Mouse (Mus musculus) bone marrow macrophage, adult 2 months (primary cell): ENCODE measurements around the gene Btbd2. TPM values are rescaled to one million over a fixed set of nuclear protein-coding genes. Genes with fewer than 3 reads are reported as not detected.
A peak's percentile ranks its signal among the peaks of the same experiment; 100 is the strongest.
"Not testable (repeated sequence)": the region's sequence is repeated elsewhere in the genome, so short reads cannot be mapped to it uniquely, and the experiment has no call there.

Source experiments
- H3K27ac ChIP-seq: 2 replicates; pipeline ENCODE4 v1.5.1; 2012; ENCODE audit warnings: low read depth, low read length; ENCODE audit not compliant: insufficient read depth
- H3K4me1 ChIP-seq: 2 replicates; pipeline ENCODE4 v1.6.1; 2012; ENCODE audit warnings: low read length; ENCODE audit not compliant: control insufficient read depth, insufficient read depth
- H3K4me3 ChIP-seq: 2 replicates; pipeline ENCODE4 v1.5.1; 2012; ENCODE audit warnings: mild to moderate bottlenecking, low read length, moderate library complexity; ENCODE audit not compliant: insufficient read depth
- CTCF ChIP-seq: IDR thresholded peaks from 2 replicates; pipeline ENCODE4 v1.5.1; 2012; ENCODE audit warnings: low read depth, mild to moderate bottlenecking, low read length, moderate library complexity
- POLR2A ChIP-seq: IDR thresholded peaks from 2 replicates; pipeline ENCODE4 v1.6.1; 2012; ENCODE audit warnings: mild to moderate bottlenecking, low read depth, low read length, borderline replicate concordance
- polyA plus RNA-seq: library from polyadenylated mRNA; stranded (reverse); fragments of >200 nt; gene quantifications from 2 replicates; pipeline ENCODE4 v1.2.4, GENCODE M21; 2012; ENCODE audit not compliant: missing spikeins, insufficient read depth, insufficient read length

Btbd2 gene
- polyA plus RNA-seq, 1 experiment = 22.7 TPM

DNA sequence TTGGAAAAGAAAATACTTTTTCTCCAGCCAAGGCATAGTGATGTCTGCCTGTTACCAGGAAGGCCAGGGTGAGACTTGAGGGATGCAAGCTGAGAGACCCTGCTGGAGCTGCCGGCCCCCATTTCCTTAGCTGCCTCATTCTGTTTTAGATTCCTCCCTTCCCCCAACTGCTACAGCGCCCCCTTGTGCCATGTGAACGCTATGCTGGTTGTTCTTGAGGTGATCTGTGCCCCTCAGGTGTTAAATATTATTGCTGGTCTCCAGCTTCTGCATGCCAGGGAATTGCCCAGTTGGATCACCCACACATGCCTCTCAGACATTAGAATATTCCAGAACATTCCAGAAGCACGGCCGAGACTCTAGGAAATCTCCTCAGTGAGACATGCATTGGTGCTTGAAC is 4.3 kb upstream of the Btbd2 start:
- Histone ChIP-seq H3K4me1 (peaks cover 51% of the 10 kb centered on the region), H3K27ac (no peak overlapping the region), H3K4me3 (no peak overlapping the region)
- TF ChIP-seq CTCF (peak; percentile 66), POLR2A (no peak)

DNA sequence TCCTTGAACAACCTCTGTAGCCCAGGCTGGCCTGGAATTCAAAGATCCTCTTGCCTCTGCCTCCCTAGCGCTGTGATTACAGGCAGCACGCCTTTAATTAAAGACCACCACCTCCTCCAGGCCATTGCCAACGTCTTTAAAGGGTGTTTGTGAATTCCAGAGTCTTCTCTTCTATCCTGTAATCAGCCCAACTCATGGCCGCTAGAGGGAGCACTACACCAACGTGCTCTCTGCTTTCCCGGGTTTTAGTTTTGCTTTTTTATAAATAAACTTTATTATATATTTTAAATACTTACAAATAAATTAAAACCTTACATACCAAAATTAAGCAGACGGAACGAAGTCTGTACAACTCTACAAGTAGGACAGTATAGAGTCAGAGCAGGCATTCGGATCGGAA is 2.3 kb upstream of the Btbd2 start:
- H3K4me1 ChIP-seq = peaks cover 45% of the 10 kb centered on the region
- H3K4me3 ChIP-seq = peak overlapping the region; percentile 22

DNA sequence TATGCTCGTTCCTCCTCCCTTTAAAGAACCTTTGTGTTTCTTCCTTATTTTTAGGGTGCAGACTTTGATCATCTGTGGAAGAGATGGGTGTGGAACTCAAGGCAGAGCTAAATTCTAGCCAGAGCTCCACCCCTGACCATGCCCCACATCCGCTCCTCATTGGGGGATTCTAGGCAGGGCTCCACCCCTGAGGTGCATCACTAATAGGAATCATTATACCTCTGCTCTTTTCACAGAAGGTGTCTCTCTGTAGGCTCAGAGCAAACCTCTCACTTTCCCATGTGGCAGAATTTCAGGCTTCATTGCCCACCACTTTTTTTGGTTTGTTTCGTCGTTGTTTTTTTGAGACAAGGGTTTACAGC is 2.0 kb upstream of the Btbd2 start:
- Histone ChIP-seq H3K4me3 (peak overlapping the region; percentile 22), H3K4me1 (peaks cover 41% of the 10 kb centered on the region), H3K27ac (peak overlapping the region; percentile 62)
- TF ChIP-seq POLR2A (no peak), CTCF (no peak)

More for the DNA sequence above, 2.3 kb upstream of the Btbd2 start:
- TF ChIP-seq CTCF (peak; percentile 56), POLR2A (no peak)
- peak overlapping the region; percentile 42 for H3K27ac ChIP-seq

DNA sequence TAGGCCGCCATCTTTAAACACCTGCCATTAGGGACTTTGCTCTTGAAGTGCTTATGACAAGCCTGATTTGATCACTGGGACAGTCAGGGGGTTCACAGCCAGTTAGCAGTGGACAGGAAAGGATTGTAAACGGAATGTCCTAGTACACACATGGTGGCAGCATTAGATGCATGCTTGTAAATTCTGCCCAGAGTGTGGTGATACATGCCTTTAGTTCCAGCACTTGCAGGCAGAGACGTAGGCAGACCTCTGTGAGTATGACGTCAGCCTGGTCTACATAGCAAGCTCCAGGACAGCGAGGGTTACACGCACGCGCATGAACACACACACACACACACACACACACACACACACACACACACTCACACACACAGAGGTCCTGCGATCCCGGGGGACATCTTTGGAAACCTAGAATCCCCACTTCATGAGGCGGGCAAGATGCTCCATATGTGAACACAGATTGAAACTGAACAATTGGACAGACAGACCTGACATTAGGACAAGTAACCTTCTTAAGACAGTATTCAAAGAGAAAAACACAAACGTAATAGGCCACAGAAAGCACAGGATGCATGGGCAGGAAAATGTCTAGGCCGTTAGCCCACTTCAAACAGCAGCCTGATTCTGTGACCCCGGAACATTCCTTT is 1.4 kb upstream of the Btbd2 start:
- TF ChIP-seq CTCF = no peak
- no peak for TF ChIP-seq POLR2A
- H3K27ac ChIP-seq = peak overlapping the region; percentile 62
- peaks cover 39% of the 10 kb centered on the region for H3K4me1 ChIP-seq
- peak overlapping the region; percentile 6; the same call in 1 of the 2 replicates for H3K4me3 ChIP-seq

DNA sequence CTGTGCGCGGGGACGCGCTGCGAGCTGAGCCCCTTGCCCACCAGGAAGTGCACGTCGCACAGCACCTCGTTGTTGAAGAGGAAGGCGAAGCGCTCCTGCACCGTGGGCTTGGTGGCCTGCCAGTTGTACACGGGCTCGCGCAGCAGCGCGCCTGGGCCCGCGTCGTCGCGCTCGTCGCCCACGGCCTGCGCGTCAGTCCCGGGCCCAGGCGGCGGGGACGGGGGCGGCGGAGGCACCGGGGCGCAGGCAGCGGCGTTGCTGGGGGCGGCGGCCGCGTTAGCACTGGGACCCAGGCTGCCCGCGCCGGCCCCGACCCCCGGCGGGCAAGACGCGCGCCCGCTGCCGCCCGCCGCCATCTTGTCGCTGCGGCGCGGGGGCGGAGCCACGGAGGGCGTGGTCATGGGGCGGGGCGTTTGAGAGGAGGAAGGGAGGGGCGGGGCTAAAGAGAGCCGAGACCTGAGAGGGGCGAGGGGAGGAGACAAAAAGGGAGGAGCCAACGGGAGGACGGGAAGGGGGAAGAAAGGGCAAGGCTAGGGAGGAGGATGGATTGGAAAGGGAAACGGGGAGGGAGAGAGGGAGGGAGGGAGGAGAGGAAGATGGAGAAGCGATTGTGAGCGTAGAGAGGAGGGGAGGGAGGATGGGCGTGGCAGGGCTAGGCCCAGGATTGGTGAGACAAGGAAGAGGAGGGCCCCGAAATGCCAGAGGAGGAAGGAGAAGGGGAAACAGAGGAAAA is 575 bp downstream of the Btbd2 start:
- TF ChIP-seq POLR2A (peak; percentile 72; the same call in 1 of the 2 replicates), CTCF (no peak)
- peak overlapping the region; percentile 40 for H3K27ac ChIP-seq
- peak overlapping the region; percentile 76 for H3K4me3 ChIP-seq
- H3K4me1 ChIP-seq = peaks cover 28% of the 10 kb centered on the region

DNA sequence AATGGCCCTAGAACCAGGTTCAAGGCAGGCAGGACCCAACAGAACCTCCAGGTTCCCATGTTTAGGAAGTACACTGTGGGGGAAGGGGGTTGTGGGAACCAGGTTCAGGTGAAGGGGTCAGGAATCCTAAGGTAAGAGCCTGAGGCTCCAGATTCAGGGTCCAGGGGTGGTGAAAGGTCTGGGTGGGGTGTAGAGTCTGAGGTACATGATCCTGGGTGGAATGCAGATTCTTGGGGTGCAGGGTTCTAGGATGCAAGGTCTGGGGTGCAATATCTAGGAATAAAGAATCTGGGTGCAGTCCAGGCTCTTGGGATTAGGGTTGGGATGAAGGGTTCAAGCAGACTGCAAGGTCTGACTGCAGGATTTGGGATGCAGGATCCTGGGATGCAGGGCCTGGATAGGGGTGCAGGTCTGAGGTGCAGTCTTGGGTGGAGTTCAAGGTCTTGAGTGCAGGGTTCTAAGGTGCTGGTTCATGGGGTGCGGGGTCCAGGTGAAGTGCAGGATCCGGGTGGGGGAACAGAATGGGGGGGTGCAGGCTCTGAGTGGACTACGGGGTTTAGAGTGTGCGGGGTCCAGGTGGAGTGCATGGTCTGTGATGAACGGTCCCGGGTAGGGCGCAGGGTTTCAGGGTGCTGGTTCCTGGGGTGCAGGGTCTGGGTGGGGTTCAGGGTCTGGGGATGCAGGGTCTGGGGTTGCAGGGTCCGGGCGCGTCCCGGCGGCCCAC is 1.3 kb downstream of the Btbd2 start:
- Histone ChIP-seq H3K4me1 (peaks cover 28% of the 10 kb centered on the region), H3K4me3 (peak overlapping the region; percentile 76), H3K27ac (no peak overlapping the region)
- TF ChIP-seq CTCF = no peak
- TF ChIP-seq POLR2A = no peak

DNA sequence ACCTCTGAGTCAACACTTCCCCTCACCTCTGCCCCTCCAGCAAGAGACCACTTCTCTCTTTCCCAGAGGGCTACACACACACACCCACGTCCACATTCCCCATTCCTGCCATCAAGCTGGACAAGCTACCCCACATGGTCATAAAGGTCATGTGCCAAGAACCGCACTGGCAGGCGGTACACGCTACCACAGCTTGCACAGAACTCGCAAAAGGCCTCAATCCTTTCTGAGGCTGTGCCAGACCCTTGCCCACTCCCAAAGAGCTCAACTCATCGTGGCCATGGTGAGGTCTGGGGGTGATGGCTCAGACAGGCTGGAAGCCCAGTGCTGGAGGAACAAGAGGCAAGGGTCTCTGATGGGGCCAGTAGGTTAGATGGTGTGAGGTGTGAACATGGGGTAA is 2.0 kb downstream of the Btbd2 start:
- Histone ChIP-seq H3K4me1 (peaks cover 28% of the 10 kb centered on the region), H3K27ac (no peak overlapping the region), H3K4me3 (no peak overlapping the region)
- TF ChIP-seq POLR2A = no peak
- no peak for TF ChIP-seq CTCF

DNA sequence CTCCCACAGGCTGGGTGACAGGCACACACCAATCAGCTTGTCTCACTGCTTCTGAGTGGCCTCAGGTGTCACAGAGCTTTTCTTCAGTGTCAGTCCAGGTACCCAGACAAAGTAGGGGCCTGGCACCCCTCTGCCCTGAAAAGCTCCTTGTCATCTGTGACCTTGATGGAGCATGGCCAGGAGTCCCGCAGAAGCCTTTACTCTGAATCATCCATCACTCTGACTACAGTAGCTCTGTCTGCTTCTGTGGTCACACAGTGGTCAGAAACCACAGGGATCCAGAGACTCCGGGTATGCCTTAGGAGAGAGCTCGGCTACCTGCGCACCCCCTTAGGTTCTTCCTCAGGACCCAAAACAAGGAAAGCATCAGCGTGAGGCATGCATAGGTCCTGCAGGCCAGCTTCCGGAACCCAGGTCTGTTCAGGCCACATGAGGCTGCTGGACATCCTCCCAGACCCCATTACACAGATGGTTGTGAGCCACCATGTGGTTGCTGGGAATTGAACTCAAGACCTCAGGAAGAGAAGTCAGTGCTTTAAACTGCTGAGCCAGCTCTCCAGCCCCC is 3.6 kb downstream of the Btbd2 start:
- no peak overlapping the region for H3K27ac ChIP-seq
- H3K4me1 ChIP-seq = peaks cover 21% of the 10 kb centered on the region
- TF ChIP-seq CTCF (no peak), POLR2A (no peak)
- H3K4me3 ChIP-seq = no peak overlapping the region

DNA sequence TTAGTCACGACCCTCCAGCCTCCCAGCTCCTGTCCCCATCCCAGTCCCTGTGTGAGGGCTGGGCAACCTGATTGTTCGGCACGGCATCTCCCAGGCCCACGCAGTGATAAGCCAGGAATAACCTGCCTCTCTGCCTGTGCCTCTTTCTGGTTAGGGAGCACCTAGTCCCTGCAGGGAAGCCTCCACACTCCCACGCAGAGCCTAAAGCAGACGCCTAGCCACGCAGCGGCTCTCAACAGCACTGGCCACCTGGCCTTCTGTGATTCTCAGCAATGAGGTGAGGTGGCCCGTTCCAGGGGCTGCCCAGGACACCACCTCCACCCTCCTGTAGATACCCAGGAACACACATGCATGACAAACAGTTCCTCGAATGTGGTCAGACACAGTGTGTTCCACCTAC is 6.5 kb downstream of the Btbd2 start:
- TF ChIP-seq CTCF (no peak), POLR2A (no peak)
- Histone ChIP-seq H3K27ac (no peak overlapping the region), H3K4me1 (peaks cover 8% of the 10 kb centered on the region), H3K4me3 (no peak overlapping the region)

DNA sequence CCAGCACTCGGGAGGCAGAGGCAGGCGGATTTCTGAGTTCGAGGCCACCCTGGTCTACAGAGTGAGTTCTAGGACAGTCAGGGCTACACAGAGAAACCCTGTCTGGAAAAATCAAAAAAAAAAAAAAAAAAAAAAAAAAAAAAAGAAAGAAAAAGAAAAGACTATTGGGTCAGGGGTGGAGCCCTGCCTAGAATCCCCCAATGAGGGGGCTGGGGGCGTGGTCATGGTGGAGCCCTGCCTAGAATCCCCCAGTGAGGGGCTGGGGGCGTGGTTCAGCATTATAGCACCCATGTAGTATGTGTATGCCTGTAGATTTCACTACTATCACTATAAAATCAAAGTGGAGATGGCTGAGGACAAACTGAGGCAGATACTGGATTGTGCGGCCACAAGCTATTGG is 7.0 kb downstream of the Btbd2 start:
- not testable (repeated sequence) for H3K4me1 ChIP-seq, H3K27ac ChIP-seq, H3K4me3 ChIP-seq
